Mouse (Mus musculus) hematopoietic multipotent progenitor cell, adult 10-12 weeks (in vitro differentiated cells): ENCODE data around the gene Olfr642. TPM values are rescaled to one million over a fixed set of nuclear protein-coding genes. Genes with fewer than 3 reads are reported as not detected.

ENCODE experiments used
- polyA plus RNA-seq: library from polyadenylated mRNA; stranded (reverse); fragments of >175 nt; gene quantifications from 2 replicates; pipeline ENCODE4 v1.2.3, GENCODE M21; 2012; ENCODE audit warnings: low replicate concordance

The Olfr642 gene
- polyA plus RNA-seq, result not detected in 2 replicates

DNA sequence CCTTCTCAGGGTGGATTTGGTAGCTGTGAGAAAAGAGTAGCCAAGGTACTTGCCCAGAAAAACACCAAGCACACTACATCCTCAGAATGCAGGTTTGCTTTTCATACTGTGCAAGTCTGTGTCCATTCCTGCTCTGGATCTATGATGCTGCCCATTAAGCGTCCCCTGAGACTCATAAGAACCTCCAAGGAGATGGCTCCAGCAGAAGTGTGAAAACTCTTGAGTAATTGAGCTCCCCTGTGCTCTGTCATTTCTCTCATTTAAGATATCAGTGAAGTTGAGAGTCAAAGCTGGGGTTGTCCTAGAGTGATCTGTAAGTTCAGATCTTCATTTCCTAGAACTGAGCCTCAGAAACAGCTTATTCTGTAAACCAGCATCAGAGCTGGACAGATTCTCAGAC lies at the start of gene Olfr642:
Gene Olfr642 (minus strand): TSS at position 101 of the 400 bp plus-strand sequence.

DNA sequence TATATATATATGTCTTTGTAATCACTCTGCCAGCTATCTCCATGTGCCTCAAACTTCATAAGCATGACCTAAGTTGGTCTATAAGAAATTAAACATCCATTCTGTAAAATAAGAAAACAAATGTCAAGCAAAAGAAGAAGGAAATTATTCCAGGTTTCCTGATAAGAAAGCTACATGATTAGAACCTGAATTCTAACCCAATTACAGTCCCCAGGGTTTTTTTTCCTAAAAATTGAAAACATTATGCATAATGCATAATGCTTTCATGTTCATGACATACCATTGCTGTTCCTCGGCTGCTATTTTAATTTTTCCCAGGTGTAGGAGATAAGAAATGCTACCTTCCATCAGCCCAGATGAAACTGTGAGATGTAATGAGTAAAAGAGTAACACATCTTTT lies 32.9 kb upstream of the Olfr642 start, which contains the start of gene Olfr645:
Gene Olfr645 (minus strand): TSS at position 101 of the 400 bp plus-strand sequence.

DNA sequence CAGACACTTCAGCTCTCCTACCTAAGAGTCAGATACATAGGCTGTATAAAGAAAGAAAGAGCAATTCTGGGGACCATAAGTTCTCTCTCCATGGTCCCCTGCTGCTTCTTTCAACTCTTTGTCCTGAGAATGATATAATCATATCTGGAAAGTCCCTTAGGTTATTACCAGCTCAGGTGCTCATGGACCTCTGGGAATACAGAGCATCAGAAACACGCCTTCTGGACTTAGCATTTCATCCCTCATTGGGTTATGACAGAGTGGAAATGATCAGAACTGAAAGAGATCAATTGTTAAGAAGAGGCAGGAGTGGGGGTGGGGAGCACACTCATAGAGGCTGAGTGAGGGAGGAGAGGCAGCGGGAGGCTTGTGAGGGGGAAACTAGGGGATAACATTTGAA lies 19.3 kb upstream of the Olfr642 start, which contains the start of gene Olfr644:
Gene Olfr644 (minus strand): TSS at position 101 of the 400 bp plus-strand sequence.

DNA sequence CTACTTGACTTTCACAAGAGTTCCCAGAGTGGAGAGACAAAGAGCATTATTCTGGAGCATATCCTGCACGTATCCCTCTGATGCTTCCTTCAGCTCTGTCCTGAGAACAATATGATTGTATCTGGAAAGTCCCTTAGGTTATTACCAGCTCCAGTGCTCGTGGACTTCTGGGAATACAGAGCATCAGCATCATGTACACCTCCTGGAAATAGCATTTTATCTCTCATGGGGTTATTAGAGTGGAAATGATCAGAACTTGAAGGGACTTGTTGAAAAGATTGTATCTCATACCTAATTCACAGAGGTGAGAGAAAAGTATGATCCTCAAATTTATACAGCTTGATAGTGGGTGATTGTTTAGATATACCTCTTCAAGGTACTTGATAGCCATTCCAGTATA lies 8.9 kb upstream of the Olfr642 start, which contains the start of gene 4930516K23Rik:
Gene 4930516K23Rik (minus strand): TSS at position 101 of the 400 bp plus-strand sequence.

DNA sequence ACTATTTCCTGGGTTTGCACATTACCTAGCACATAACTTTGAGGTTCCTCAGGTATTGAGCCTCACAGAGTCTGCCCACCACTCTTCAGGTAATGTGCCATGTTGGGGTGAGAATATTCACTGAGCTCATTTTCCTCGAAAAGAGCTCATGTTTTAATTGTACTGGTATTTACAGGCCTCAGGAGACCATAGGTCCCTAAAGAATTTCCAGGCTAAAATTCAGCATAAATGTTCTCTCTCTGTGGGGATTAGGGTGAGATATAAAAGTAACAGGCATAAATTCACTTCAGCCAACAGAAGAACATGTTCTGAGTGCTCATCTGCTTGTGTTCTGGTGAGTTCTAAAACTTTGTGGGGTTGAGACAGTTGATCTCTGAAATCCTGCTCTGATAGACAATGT lies 17.3 kb downstream of the Olfr642 start, which contains the start of gene Olfr641:
Gene Olfr641 (plus strand): TSS at position 301 of the 400 bp plus-strand sequence.

DNA sequence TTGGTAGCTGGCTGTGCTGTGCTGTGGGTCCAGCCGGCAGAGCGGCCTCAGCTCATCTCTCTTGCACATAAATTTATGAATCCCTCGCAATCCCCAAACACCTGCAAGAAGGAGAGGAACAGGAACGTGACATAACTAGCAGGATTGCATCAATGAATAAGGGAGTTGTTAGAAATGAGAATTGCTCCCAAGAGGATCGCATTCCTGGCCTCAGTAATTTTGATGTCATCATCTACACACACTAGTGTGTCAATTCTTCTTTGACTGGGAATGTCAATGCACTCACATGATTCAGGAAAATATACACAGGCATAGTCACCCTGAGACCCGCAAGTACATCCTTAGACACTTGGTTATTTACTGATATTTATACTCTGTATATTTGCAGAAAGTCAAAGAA lies 27.0 kb downstream of the Olfr642 start, which contains the start of gene Olfr640:
Gene Olfr640 (minus strand): TSS at position 101 of the 400 bp plus-strand sequence.

DNA sequence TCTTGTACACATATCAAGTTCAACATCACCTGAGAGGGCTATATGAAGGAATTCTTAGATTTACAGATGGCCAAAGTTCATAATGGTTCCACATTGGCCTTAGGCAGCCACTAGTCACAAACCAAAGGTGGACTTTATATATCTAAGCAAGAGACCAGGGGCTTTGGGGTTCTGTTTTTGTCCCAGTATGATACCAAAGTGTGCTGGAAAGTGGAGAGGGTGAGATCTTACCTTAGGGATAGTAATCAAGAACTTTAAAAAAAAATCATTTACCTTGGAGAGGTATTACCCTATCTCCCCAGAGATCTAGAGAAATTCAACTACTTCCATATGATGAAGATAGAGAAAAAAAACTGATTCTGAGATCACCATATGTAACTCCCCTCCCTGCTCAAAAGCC lies 35.3 kb downstream of the Olfr642 start, which contains the start of gene Olfr639:
Gene Olfr639 (minus strand): TSS at position 101 of the 400 bp plus-strand sequence.

DNA sequence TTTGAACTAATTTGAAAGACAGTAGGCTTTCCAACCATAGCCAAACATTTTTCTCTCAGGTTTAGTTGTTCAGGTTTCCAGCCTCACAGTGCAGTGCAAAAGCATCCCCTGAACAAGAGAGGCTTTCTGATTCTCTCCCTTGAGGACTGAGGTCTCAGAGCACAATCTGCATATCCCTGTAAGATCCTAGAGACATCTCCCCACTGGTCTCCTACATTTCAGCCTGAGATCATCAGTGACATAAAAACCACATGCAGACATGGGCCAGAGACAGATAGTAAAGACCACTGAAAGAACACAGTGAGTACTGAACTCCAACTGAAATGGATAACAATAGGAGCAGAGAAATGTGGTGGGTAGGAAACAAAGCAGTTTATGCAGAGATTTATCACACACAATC lies 54.0 kb downstream of the Olfr642 start, which contains the start of gene Olfr638:
Gene Olfr638 (plus strand): TSS at position 301 of the 400 bp plus-strand sequence.

Other genes starting within 250 kb of the Olfr642 start
- 80.8 and 4,115 TPM in 2 replicates for gene Hbb-bt, start 238.7 kb downstream of the Olfr642 start, polyA plus RNA-seq
- 6,525 and 69,736 TPM in 2 replicates for gene Hbb-bs, start 224.6 kb downstream of the Olfr642 start, polyA plus RNA-seq
- not detected in 2 replicates for gene Hbb-bh2, start 212.1 kb downstream of the Olfr642 start, polyA plus RNA-seq
- gene Hbb-bh1, start 209.5 kb downstream of the Olfr642 start, polyA plus RNA-seq, result not detected in 2 replicates
- not detected in 2 replicates for gene Hbb-y, start 199.4 kb downstream of the Olfr642 start, polyA plus RNA-seq
- gene Olfr66, start 166.4 kb downstream of the Olfr642 start, polyA plus RNA-seq, result 0.15 TPM in 1 of 2 replicates, not detected in the other
- gene Olfr64, start 158.2 kb downstream of the Olfr642 start, polyA plus RNA-seq, result not detected in 2 replicates
- not detected in 2 replicates for gene Olfr65, start 149.2 kb downstream of the Olfr642 start, polyA plus RNA-seq
- not detected in 2 replicates for gene Olfr631, start 123.8 kb downstream of the Olfr642 start, polyA plus RNA-seq
- not detected in 2 replicates for gene Olfr632, start 118.3 kb downstream of the Olfr642 start, polyA plus RNA-seq
- gene Olfr633, start 108.2 kb downstream of the Olfr642 start, polyA plus RNA-seq, result not detected in 2 replicates
- gene Olfr635, start 81.5 kb downstream of the Olfr642 start, polyA plus RNA-seq, result 0.02 and 0.03 TPM in 2 replicates
- not detected in 2 replicates for gene Olfr638, start 53.9 kb downstream of the Olfr642 start, polyA plus RNA-seq
- gene Olfr639, start 35.4 kb downstream of the Olfr642 start, polyA plus RNA-seq, result not detected in 2 replicates
- not detected in 2 replicates for gene Olfr640, start 27.1 kb downstream of the Olfr642 start, polyA plus RNA-seq
- gene Olfr641, start 17.2 kb downstream of the Olfr642 start, polyA plus RNA-seq, result not detected in 2 replicates
- 0.04 TPM in 1 of 2 replicates, not detected in the other for gene 4930516K23Rik, start 8.8 kb upstream of the Olfr642 start, polyA plus RNA-seq
- not detected in 2 replicates for gene Olfr644, start 19.2 kb upstream of the Olfr642 start, polyA plus RNA-seq
- not detected in 2 replicates for gene Olfr645, start 32.8 kb upstream of the Olfr642 start, polyA plus RNA-seq
- gene Olfr646, start 52.2 kb upstream of the Olfr642 start, polyA plus RNA-seq, result not detected in 2 replicates
- not detected in 2 replicates for gene Ubqln5, start 77.2 kb upstream of the Olfr642 start, polyA plus RNA-seq
- not detected in 2 replicates for gene Olfr643, start 84.7 kb upstream of the Olfr642 start, polyA plus RNA-seq
- not detected in 2 replicates for gene Ubqln3, start 90.6 kb upstream of the Olfr642 start, polyA plus RNA-seq
- not detected in 2 replicates for gene Ubqlnl, start 97.9 kb upstream of the Olfr642 start, polyA plus RNA-seq
- gene Olfm5, start 112.2 kb upstream of the Olfr642 start, polyA plus RNA-seq, result not detected in 2 replicates
- not detected in 2 replicates for gene Olfr648, start 130.7 kb upstream of the Olfr642 start, polyA plus RNA-seq
- gene Olfr649, start 143.3 kb upstream of the Olfr642 start, polyA plus RNA-seq, result not detected in 2 replicates
- gene Trim6, start 166.1 kb upstream of the Olfr642 start, polyA plus RNA-seq, result 0.12 TPM in 1 of 2 replicates, not detected in the other
- gene Trim34a, start 191.8 kb upstream of the Olfr642 start, polyA plus RNA-seq, result 0.55 and 1.2 TPM in 2 replicates
- 0.04 TPM in 1 of 2 replicates, not detected in the other for gene Trim5, start 235.4 kb upstream of the Olfr642 start, polyA plus RNA-seq